Mouse (Mus musculus): Measurements from ENCODE around the gene Upf3a.
"Not testable (repeated sequence)": the region's sequence is repeated elsewhere in the genome, so short reads cannot be mapped to it uniquely, and the experiment has no call there.

DNA sequence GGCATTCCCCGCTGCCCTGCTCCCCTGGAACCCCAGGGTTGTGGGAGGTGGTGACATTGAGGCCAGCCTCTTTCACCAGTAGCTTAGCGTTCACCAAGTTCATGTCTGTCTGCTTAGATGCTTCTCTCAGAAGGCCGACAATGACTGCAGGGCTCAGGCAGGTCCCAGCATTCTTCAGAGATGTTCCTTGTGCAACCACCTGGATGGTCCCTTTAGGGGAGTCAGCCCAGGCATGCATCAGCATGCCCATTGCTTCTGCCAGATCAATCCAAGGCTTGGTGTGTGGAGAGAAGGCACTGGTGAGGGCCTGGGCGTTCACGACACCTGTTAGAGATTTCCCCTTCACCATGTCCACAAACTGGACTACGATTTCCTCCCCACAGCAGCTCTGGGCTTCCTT lies 39.2 kb upstream of the Upf3a start:
- TF ChIP-seq CTCF, POLR2A (IDR thresholded peaks at IDR 0.05; ENCODE audit: extremely low read depth, insufficient read depth, low read length): not testable (repeated sequence)

Measured in cortical plate, adult 2 months (tissue).